Mouse (Mus musculus): ENCODE data around the gene Unc13b.

- TF ChIP-seq FLI1 (IDR thresholded peaks at IDR 0.05; ENCODE audit: low read length): no peak
- no peak for TF ChIP-seq GATA1 (IDR thresholded peaks at IDR 0.05; ENCODE audit: borderline replicate concordance, low read length)
These were observed 204.1 kb downstream of the Unc13b start for GRCm38 (mm10) chr4:43262821-43263220.
